Mouse (Mus musculus) 3134 (cell line): ENCODE measurements at regions not wholly inside any gene's neighbourhood (a gene's known extent, or its start where the extent isn't known, plus 50 kb on each side); places are given as distances from the start of the nearest gene placed in this dataset.

ENCODE experiments used
- DNase-seq: peaks from one replicate; pipeline ENCODE4 v3.0.0-alpha.2; 2011; ENCODE audit warnings: low spot score; ENCODE audit not compliant: insufficient read length; ENCODE audit errors: extremely low read depth

DNA sequence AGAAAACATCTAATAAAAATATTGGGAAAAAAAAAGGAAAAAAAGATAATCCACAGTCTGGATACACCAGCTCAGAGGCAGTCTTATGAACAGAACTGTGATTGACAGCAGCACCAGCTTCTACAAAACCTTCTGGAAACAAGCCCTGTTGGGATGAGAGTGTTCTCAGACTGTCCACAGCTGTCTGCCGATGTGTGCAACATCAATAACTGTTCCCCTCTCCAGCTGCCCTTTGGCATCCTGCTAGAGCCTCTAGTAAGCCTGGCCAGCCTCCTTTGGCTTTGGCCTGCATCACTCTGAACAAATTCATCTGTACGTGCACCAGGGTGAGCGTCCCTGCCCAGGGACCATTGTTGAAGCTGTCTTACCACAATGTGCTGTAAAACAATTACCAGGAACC, 137.0 kb upstream of the Irs2 start:
- no peak for DNase-seq

DNA sequence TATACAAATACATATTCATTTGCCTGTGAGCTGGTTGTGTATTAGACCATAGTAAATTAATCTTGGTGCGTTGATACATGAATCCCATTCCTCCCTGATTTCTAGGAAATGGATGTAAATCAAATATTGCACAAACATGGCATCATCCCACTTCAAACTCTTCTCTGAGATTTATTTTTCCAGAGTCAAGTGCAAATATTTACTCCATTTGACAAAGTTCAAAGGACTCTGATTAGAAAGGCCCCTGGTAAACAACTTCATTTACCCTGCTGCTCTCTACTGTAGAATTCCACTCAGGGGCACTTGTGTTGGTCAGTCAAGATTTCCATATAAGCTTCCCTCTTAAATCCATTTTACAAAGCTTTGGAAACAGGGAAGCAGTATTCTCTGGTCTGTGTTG, 132.3 kb upstream of the Irs2 start:
- DNase-seq: no peak

DNA sequence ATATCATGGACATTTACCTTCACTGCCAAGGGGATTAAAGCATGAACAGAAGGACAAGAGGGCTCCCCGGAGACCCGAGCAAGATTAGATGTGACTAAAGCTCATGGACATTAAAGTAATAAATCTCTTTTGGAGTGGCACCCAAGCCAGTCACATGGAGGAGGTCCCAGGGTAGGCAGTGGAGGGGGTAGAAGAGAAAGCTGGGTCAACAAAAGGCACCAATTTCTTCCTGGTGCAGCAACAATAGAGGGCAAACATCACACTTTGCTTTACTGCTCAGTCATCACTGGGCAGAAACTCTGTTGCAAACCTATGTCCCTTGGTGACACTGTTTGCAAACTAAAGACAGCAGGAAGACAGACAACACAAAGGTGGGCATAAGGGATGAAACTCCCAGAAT, 131.0 kb upstream of the Irs2 start:
- no peak for DNase-seq

DNA sequence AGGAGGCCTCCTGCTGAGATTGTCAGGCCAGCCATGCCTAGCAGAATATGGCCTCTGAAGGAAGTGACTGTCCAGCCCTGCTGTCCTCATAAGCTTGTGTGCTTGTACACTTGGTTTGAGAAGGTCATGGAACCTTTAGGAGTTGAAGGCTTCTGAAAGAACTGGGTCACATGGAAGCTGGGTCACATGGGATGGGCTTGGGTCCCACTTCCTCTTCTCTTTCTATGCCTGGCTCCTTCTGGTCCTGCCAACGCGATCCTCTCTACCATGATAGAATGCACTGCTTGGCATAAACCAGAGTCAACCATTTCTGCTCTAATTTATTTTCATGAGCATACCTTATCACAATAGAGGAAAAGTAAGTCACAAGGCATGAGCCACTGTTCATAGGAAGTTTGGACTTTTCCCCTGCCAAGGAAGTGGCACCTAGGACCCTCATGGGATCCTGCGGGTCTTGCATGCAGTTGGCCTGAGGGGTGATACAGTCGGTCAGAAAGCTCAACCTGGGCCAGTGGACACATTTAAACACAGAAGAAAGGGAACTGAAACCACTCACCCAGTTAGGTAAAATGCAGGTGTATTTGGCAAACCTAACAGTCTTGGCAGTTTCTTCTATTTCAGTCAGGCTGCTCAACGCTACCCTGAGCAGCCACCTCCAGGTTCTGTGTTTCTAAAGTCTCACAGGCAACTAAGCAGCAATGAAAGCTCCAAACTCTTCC, 130.2 kb upstream of the Irs2 start:
- DNase-seq: no peak

DNA sequence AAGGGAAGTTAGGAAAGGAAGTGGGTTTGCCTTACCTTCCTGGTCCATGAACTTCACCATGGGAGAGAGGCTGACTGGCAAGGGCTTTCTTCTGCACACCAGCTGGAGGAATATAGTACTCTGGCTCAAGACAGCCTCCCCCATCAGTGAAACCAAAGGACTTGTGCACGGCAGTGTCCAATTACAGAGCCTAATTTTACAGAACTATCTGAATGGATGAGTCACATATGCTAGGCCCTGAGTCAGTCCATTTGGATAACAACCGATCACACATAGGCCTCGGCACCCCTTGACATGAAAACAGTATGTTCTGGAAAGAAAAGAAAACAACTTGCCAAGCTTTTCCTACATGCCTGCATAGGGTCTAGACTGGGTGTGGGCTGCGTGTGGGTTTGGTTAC, 128.3 kb upstream of the Irs2 start:
- DNase-seq: peak; percentile 31

DNA sequence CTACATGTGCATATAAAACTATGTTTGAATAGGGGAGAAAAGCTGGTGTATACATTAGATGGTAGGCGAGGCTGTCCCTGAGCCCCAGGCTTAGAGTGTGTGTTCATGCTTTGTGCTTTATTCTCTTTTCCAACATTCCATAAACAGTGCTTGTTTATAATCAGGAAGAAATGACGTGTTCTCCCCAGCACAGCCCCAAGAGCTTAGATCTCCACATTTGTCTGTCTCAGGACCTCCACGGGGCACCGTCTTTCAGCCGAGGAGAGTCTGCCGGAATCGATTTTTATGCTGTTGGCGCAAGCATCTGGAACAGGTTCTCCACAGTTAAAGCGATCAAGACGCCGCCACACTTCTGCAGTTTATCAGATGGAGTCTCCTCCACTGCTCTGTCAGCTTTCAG, 126.9 kb upstream of the Irs2 start:
- DNase-seq: no peak

DNA sequence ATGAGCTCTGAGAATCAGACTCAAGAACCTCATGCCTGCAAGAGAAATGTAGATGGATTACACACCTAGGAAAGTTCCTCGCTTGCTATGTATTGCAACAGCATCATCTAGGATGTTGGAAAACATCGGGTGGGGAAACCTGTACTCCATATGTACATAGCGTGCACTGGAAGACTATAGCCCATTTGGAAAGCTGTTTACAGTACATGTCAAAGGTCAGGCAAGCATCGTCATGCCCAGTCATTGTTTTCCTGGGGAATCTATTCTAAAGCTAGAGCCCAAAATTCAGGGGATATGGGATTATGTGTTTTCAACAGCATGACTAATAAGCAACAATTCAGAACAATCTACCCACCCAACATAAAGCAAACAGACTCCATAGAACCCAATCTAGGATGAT, 126.3 kb upstream of the Irs2 start:
- DNase-seq: no peak

DNA sequence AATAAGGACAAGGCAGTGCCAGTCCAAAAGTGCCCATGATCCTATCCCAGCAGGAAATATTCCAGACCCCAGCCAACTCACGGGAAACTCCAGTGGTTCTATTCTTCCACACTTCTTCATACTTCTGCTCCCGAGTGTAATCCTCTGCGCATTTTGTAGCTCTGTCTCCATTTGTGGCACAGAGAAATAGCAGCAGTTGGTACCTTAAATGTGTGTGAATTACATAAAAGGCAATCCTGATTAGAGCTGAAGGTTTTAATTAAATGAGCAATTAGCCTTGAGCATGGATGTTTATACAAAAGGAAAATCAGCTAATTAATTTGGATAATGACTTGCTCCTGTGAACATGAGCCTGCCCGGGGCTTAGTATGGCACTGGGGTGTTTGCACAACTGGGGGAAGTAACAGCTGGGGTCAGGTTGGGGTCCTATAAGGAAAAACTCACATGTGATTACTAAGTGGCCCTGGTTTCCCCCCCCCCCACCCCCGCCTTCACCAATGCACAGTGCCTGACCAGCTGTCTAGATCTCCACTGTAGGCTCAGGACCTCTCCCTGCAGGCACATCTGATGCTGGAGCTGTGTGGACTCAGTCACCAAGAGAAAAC, 110.9 kb upstream of the Irs2 start:
- no peak for DNase-seq

DNA sequence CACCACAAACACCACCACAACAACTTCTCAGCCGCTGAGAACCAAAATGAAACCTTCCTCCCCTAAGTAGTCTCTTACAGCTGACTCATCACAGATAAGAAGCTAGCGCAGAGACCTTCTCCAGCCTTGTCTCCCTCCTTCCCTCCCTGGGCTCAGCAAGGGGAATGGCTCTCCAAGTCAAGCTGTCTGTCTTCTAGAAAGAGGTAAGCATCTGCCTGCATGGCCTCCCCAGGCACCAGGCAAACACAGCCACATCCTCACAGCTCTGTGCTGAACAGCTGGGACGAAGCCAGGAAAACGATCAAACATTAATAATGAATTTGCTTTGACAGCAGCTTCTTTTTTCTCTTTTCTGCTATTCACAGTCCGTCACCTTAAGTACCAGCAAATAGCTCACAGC, 108.3 kb upstream of the Irs2 start:
- no peak for DNase-seq

DNA sequence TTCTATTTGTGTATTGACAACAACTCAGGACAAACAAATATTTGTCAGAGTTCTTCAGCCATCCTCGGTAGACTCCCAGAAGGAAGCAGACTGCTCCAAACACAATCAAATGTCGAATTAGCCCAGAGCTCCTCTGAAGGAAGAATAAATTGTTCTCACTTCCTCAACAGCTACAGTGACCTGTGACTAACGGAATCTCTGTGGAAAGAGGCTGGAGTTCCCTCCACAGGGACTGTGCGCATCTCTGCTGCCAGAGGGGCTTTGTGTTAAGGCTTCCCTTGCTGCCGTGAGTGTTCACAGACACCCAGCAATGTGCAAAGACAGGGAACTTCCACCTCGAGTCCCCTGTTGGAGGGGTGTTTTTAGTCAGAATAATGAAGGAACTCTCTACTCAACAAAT, 107.0 kb upstream of the Irs2 start:
- no peak for DNase-seq

DNA sequence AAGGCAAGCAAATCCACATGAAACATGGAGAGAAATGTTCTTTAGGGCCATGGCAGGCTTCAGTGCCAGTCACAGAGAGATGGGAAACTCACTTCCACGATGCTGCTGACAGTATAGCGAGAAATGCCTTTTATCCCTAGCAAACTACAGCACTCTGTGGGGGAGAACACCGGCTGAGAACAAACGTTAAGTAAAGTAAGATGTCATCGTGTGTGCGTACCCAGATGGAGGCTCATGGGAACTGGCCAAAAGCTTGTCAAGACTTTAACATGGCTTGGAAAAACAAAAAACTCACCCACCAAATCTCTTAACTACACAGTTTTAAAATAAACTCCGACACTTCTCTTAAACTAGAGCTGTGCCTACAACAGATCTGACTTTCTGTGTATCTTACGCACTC, 106.3 kb upstream of the Irs2 start:
- DNase-seq: no peak

DNA sequence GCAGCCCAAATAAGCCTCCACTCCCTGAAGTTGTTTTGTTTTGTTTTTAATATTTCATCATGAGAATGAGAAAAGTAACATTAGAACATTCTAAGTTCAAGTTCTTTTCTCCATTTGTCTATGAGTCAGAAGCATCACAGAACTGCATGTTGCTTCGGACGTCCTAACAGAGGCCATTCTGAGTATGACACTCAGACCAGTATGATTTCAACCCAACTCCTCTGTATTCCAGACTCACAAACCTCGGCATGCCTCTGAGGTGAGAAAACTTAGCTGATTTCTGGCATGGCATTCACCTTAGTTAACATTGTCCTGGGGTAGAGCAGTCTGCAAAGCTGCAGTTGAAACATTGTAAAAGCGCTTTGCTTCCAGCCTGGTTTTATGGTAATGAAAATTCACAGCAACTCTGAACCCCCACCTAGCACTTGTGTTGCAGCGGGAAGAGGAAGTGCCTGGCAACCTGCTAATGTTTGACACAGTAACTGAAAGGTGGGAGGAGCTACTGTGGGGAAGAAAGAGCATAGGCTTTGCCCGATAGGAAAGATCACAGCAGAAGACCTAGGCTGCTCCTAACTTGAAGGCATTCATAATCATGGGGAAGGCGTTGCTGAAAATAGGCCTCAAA, 104.8 kb upstream of the Irs2 start:
- no peak for DNase-seq

DNA sequence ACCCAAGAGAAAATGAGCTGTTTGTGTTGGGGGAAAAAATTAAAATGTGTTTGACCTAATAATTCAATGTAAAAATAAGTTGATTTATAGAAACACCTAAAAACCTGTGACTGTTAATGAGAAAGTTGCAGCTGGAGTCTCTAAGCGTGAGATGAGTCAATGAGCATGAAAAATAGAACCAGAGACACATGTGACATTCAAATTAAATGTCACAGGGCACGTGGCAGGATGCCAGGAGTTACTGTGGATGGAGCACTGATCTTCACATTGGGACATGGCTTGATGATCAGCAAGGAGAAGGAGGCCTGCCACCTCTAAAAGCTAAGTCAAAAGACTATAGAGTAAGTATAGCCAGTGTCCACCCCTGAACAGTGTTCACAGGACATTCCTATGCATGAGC, 103.7 kb upstream of the Irs2 start:
- no peak for DNase-seq

DNA sequence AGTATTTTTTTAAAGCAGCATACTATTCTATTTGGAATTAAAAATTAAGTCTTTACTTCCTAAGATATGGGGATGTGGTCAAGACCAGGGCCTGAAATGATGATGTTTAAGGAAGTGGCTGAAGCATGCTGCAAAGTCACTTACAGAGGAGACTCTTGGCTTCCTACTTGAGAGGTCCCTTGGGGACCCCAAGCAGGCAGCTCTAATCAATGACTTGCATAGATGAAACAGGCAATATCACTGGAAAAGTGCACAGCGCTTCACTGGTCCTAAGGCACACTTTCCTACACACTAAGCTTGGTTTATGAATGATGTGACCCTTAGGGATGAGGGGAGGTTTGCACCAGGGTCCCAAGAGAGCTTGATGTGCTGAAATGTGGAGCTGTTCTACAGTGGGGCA, 99.2 kb upstream of the Irs2 start:
- no peak for DNase-seq

DNA sequence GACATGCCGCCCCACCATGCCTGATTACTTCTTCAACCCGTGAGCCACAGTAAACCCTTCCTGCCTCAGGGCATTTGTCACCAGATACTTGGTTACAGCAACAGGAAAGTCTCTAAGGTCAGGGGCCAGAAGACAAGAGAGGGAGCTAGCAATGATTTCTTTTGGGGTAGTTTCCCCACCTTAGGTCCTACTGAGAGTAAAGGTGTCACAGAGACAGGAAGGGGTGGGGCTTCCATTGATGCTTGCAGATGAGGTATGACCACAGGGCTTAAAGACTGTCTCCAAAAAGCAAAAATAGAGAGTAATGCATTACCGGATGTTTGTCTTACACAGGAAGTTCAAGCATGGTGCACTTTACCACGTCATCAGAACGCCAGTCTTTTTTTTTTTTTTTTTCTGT, 98.8 kb upstream of the Irs2 start:
- DNase-seq: no peak

DNA sequence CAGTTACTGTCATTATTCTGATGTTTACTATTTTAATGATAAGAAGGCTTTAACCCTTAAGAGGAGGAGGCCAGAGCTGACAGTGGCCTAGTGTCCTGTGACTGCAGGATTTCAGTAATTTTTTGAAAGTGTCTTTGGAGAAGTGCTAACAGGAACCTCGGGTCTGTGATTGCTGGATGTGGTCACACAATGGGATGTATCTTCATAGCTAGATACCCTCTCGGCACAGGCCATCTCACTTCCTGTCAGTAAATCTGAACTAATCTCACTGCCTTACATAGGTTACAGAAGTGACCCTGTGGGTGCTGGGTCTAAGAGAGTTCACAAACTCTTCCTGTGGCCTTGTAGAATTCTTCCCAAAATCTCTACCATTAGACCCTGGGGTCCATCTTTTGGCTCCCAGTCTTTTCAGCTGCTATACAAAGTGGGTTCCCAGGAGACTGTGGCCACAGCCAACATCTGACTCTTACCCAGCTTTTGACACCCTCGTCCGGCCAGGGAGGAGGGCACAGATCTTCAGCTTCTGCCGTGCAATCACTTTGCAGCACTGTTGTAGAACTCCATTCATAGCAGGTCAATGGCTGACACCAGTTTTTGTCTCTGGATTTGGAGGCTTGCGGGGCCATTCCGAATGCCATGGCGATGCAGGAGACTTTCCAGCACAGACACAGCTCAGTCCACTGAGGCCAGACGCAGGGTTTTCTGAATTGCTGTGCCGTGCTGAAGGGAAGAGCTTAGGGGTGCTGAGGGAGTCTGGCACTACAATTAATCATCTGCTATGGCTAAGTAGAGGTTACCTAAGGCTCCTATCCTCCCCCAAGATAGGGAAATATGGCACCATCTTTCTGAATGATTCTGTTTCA, 95.7 kb upstream of the Irs2 start:
- no peak for DNase-seq

DNA sequence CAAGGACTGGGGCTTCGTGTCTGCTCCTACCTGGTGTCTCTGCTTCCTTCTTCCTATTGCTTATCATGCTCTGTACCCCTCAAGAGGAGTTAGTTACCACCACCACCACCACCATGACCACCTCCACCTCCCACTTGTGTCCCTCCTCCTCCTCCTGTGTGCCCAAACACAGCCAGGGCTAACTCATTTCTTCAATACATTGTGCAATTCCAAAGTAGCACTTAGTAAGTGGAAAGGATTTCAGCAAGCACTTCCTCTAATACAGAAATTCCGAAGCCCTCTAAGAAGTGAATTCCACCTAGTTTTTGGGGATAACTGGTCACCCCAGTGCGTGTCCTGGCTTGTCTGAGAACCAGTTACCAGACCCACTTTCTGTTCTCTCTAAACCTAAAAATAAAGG, 92.1 kb upstream of the Irs2 start:
- DNase-seq: no peak

DNA sequence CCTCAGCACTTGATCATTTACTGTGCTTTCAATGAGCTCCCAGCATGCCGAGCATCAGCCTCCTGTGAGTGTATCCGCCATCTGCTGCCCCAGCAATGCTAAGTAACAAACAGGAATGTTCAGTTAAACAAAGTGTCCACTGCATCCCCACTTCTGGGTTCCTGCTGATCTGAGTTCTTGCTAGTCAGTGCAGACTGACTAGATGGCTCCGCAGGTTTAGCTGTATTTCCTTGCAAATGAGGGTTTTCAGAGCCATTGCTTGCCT, 91.3 kb upstream of the Irs2 start:
- no peak for DNase-seq

DNA sequence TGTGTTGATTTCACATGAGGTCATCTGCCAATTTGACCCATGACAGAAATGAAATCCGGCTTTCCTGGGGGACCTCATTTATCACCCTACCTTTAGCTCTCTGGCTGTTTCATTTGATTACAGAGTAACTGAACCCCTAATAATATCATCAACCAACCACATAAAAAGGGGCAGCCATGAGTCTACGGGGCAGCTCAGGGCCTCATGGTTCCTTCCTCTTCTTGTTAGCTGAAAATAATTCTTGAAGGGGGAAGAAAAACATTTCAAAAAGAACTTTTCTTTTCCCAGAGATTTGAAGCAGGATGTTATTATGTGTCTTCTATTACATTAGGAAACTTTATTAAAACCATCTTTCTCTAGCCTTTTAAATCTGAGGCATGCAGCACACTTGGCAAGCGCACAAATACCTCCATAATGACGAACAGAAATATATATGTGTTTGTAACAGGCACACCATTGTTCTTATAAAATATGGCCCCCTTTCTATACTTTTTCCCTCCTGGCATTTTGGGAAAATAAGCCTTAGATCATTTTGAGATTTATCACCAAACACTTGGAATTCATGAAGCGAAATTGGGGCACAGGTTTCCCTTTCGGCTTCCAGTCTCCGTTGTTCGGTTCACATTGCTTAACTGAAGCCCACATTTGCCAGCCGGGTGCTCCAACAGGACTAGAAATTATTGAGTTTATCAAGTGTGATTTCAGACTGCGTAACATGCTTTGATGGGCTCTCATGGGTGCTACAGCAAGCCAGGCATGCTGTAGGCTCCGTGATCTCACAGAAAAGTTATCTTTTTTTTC, 90.7 kb upstream of the Irs2 start:
- DNase-seq: no peak

DNA sequence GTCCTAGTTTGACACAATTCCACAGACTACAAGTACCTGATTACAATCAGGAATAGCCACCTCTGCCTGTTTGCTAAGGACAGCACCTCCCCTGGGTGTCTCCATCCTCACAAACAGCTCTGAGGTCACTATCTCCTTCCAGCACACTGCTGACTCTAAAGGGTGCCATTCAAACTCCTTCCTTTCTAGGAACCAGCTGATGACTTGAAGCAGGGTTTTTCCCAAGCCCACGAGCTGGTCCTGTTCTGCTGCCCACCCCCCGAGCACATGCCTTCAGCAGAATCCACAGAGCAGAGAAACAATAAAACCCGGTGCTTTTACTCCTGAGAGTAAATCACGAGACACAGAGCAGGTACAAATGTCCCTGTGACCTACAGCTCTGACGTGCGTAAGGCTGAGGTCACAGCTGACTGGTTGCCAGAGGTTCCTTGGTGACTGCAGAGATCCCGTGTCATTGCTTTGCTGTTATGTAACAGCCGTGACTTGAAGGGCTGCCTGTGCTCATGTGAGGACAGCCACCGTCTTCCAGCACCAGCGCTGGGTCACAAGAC, 90.0 kb upstream of the Irs2 start:
- no peak for DNase-seq

DNA sequence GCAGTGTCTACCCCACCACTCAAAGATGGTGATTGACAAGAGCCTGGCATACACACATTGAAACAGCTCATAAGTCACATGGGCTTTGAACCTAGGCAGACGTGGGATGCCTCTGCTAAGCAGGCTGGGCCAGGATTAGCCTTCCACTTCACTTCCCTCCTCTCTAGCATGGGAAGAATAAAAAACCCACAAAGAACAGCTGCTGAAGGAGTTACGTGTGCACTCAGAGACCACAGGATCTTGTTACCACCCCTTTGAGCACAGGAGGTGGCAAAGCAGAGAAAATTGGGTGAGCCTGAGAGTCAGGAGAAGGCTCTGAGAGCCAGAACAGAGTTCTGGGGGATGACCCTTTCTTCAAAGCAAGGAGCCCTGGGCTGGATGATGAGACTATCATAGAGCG, 89.6 kb upstream of the Irs2 start:
- DNase-seq: no peak
